8 mouse cellular contexts compared by ENCODE assay signal in the genomic region with DNA sequence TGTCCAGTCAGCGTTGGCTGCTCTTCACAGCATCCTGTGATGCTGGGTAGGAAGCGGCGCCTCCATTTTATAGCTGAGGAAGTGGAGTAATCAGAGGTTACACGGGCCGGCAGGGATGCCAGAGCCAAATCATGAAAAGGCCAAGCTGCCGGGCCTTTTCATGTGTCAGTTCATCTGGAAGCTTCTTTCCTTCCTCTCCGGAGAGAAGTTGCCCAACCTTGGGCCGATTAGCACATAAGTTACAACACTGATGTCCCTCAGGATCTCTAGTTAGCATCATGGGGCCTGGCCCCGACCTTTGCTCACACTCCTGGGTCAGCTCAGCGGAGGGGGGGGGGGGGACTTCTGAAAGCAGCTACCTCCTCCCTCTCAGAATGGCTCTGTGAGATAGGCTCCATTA. TPM values are rescaled to one million over a fixed set of nuclear protein-coding genes. Genes with fewer than 3 reads are reported as not detected.
DNase-seq lines count a peak whose midpoint lies in the region; ATAC-seq and TF ChIP-seq lines count a peak whose summit lies in the region.

No protein-coding gene starts in this region.

- 0 out of 2 replicates have a peak overlapping the region, but pooled peaks have one; percentile 13 for H3K4me2 ChIP-seq in lung, embryonic 14.5 days

- no peaks in the 10 kb centered on the region for H3K27me3 ChIP-seq in lung, embryonic 14.5 days (ENCODE audit: insufficient read depth, low read length)

- H3K9ac ChIP-seq in lung, embryonic 14.5 days, result no peak overlapping the region

- peaks cover 13% of the 10 kb centered on the region for H3K4me1 ChIP-seq in lung, embryonic 14.5 days (ENCODE audit: insufficient read depth)

- no peaks in the 10 kb centered on the region for H3K9me3 ChIP-seq in lung, embryonic 14.5 days (ENCODE audit: low read depth, low read length)

- 27% methylated on average over 10 of the region's 10 CpGs for WGBS in lung, embryonic 14.5 days

- ATAC-seq in lung, embryonic 14.5 days (ENCODE audit: insufficient read depth), result peak; percentile 48; the same call in 1 of the 2 replicates
- ATAC-seq in activated CD4-positive, CD25-positive, alpha-beta regulatory T cell, adult 4 months, result no peak

- H3K27ac ChIP-seq in lung, embryonic 14.5 days (ENCODE audit: low read depth), result 0 out of 2 replicates have a peak overlapping the region, but pooled peaks have one; percentile 38

- peaks cover 19% of the 10 kb centered on the region for H3K36me3 ChIP-seq in lung, embryonic 14.5 days (ENCODE audit: insufficient read depth)

- TF ChIP-seq CTCF in lung, embryonic 14.5 days (IDR thresholded peaks at IDR 0.05; ENCODE audit: low read depth), result no peak

- peak; percentile 38 for DNase-seq in ovary, adult 18-20 months (ENCODE audit: low spot score)
- DNase-seq in ovary, postnatal 10 days (ENCODE audit: low spot score), result no peak
- DNase-seq in gastrocnemius, postnatal 25 days, result peak; percentile 44
- DNase-seq in kidney, adult 8-10 months, result peak; percentile 57 to 66
- DNase-seq in lung, embryonic 14.5 days, result peak; percentile 78
- DNase-seq in cerebellum, adult 18-20 months, result no peak
- DNase-seq in thymus, postnatal 36 days, result no peak

- H3K4me3 ChIP-seq in lung, embryonic 14.5 days (ENCODE audit: low read depth, low read length), result no peak overlapping the region

RNA-seq across cellular contexts. Expression of a gene that starts 7.4 kb away (rescaled TPM):
- total RNA-seq in gastrocnemius, postnatal 25 days (2021), result 10 to 100 TPM; 17.9 to 21.9 TPM
- polyA plus RNA-seq in lung, embryonic 14.5 days (2014; fragmentation: Nextera tagmentation; extraction: Ambion mirVana), result 73.4 and 76.8 TPM in 2 replicates
- polyA plus RNA-seq in activated CD4-positive, CD25-positive, alpha-beta regulatory T cell, adult 4 months (2017; shearing (Covaris generic)), result 10 to 100 TPM; 26.0 to 35.2 TPM

Comparison
In these comparisons a context has a peak if more than half of its experiments do, and no peak if none do; other contexts are left out.
1. DNase-seq: peak in ovary, adult 18-20 months (single experiment), gastrocnemius, postnatal 25 days (single experiment), kidney, adult 8-10 months (2 of 2) and lung, embryonic 14.5 days (single experiment); none in ovary, postnatal 10 days (single experiment), cerebellum, adult 18-20 months (0 of 2) and thymus, postnatal 36 days (0 of 2).